Mouse (Mus musculus): ENCODE data around the gene Trex1. TPM values are rescaled to one million over a fixed set of nuclear protein-coding genes. Genes with fewer than 3 reads are reported as not detected.

Trex1 gene
- polyA plus RNA-seq, 1 experiment from 2014 or later, result 16.1 TPM

GRCm38 (mm10) chr9:109051651-109052489 is 7.7 kb downstream of the Trex1 start:
- Histone ChIP-seq H3K4me1 (replicated peaks; ENCODE audit: control insufficient read depth, insufficient read depth, low read length) (peaks cover 3% of the 10 kb centered on the region; the same call in 1 of the 2 replicates), H3K36me3 (ENCODE audit: control insufficient read depth, insufficient read depth) (peaks cover 32% of the 10 kb centered on the region), H3K27me3 (replicated peaks; ENCODE audit: control insufficient read depth, insufficient read depth, low read length) (no peaks in the 10 kb centered on the region), H3K27ac (ENCODE audit: low read depth, low read length) (no peak overlapping the region), H3K4me3 (ENCODE audit: low read depth, low read length) (no peak overlapping the region), H3K9me3 (ENCODE audit: control insufficient read depth) (no peaks in the 10 kb centered on the region), H3K9ac (ENCODE audit: low read depth, low read length) (no peak overlapping the region), H3K4me2 (replicated peaks; ENCODE audit: low read depth) (no peak overlapping the region)
- no peak for TF ChIP-seq CTCF (IDR thresholded peaks at IDR 0.05; ENCODE audit: low read depth)
- WGBS, result 90% methylated on average over 10 of the region's 10 CpGs
- ATAC-seq, result no peak

GRCm38 (mm10) chr9:109051011-109051501 is 8.5 kb downstream of the Trex1 start:
- Histone ChIP-seq H3K4me2 (replicated peaks; ENCODE audit: low read depth) (no peak overlapping the region), H3K4me1 (replicated peaks; ENCODE audit: control insufficient read depth, insufficient read depth, low read length) (peaks cover 3% of the 10 kb centered on the region; the same call in 1 of the 2 replicates), H3K9ac (ENCODE audit: low read depth, low read length) (no peak overlapping the region), H3K36me3 (ENCODE audit: control insufficient read depth, insufficient read depth) (peaks cover 24% of the 10 kb centered on the region), H3K4me3 (ENCODE audit: low read depth, low read length) (no peak overlapping the region), H3K9me3 (ENCODE audit: control insufficient read depth) (no peaks in the 10 kb centered on the region), H3K27ac (ENCODE audit: low read depth, low read length) (no peak overlapping the region), H3K27me3 (replicated peaks; ENCODE audit: control insufficient read depth, insufficient read depth, low read length) (no peaks in the 10 kb centered on the region)
- no peak for ATAC-seq
- no peak for TF ChIP-seq CTCF (IDR thresholded peaks at IDR 0.05; ENCODE audit: low read depth)
- 87% methylated on average over 13 of the region's 13 CpGs for WGBS

- ATAC-seq, result no peak
These were observed 8.9 kb downstream of the Trex1 start for GRCm38 (mm10) chr9:109050674-109050997.

GRCm38 (mm10) chr9:109049996-109050673 is 9.4 kb downstream of the Trex1 start:
- peaks cover 21% of the 10 kb centered on the region for H3K36me3 ChIP-seq (ENCODE audit: control insufficient read depth, insufficient read depth)
- H3K4me3 ChIP-seq (ENCODE audit: low read depth, low read length), result no peak overlapping the region
- no peak overlapping the region for H3K4me2 ChIP-seq (replicated peaks; ENCODE audit: low read depth)
- H3K9me3 ChIP-seq (ENCODE audit: control insufficient read depth), result no peaks in the 10 kb centered on the region
- ATAC-seq, result 0 out of 2 replicates have a peak, but pooled peaks have one; percentile 7
- no peaks in the 10 kb centered on the region for H3K27me3 ChIP-seq (replicated peaks; ENCODE audit: control insufficient read depth, insufficient read depth, low read length)
- WGBS, result 65% methylated on average over 9 of the region's 9 CpGs
- TF ChIP-seq CTCF (IDR thresholded peaks at IDR 0.05; ENCODE audit: low read depth), result no peak
- H3K27ac ChIP-seq (ENCODE audit: low read depth, low read length), result no peak overlapping the region
- no peaks in the 10 kb centered on the region for H3K4me1 ChIP-seq (replicated peaks; ENCODE audit: control insufficient read depth, insufficient read depth, low read length)
- no peak overlapping the region for H3K9ac ChIP-seq (ENCODE audit: low read depth, low read length)

More at GRCm38 (mm10) chr9:109050674-109050997, 8.9 kb downstream of the Trex1 start:
- TF ChIP-seq CTCF (IDR thresholded peaks at IDR 0.05; ENCODE audit: low read depth), result no peak
- peaks cover 3% of the 10 kb centered on the region; the same call in 1 of the 2 replicates for H3K4me1 ChIP-seq (replicated peaks; ENCODE audit: control insufficient read depth, insufficient read depth, low read length)
- H3K9me3 ChIP-seq (ENCODE audit: control insufficient read depth), result no peaks in the 10 kb centered on the region
- H3K27ac ChIP-seq (ENCODE audit: low read depth, low read length), result no peak overlapping the region
- no peak overlapping the region for H3K4me2 ChIP-seq (replicated peaks; ENCODE audit: low read depth)
- H3K4me3 ChIP-seq (ENCODE audit: low read depth, low read length), result no peak overlapping the region
- H3K27me3 ChIP-seq (replicated peaks; ENCODE audit: control insufficient read depth, insufficient read depth, low read length), result no peaks in the 10 kb centered on the region
- peaks cover 21% of the 10 kb centered on the region for H3K36me3 ChIP-seq (ENCODE audit: control insufficient read depth, insufficient read depth)
- H3K9ac ChIP-seq (ENCODE audit: low read depth, low read length), result no peak overlapping the region
- WGBS, result 67% methylated on average over 3 of the region's 3 CpGs

- TF ChIP-seq CTCF (IDR thresholded peaks at IDR 0.05; ENCODE audit: low read depth), result no peak
- WGBS, result 65% methylated on average over 7 of the region's 7 CpGs
These were observed 10.2 kb downstream of the Trex1 start for GRCm38 (mm10) chr9:109049316-109049715.

GRCm38 (mm10) chr9:109046306-109046705 is 13.2 kb downstream of the Trex1 start:
- peaks cover 7% of the 10 kb centered on the region for H3K36me3 ChIP-seq (ENCODE audit: control insufficient read depth, insufficient read depth)
- no peak overlapping the region for H3K4me3 ChIP-seq (ENCODE audit: low read depth, low read length)
- no peak overlapping the region for H3K27ac ChIP-seq (ENCODE audit: low read depth, low read length)
- H3K4me2 ChIP-seq (replicated peaks; ENCODE audit: low read depth), result no peak overlapping the region
- WGBS, result 44% methylated on average over 5 of the region's 5 CpGs
- no peaks in the 10 kb centered on the region for H3K9me3 ChIP-seq (ENCODE audit: control insufficient read depth)
- 0 out of 2 replicates have a peak, but pooled peaks cover 2% of the 10 kb centered on the region for H3K4me1 ChIP-seq (replicated peaks; ENCODE audit: control insufficient read depth, insufficient read depth, low read length)
- ATAC-seq, result peak; percentile 49; the same call in 1 of the 2 replicates
- TF ChIP-seq CTCF (IDR thresholded peaks at IDR 0.05; ENCODE audit: low read depth), result peak; percentile 84
- H3K9ac ChIP-seq (ENCODE audit: low read depth, low read length), result no peak overlapping the region
- no peaks in the 10 kb centered on the region for H3K27me3 ChIP-seq (replicated peaks; ENCODE audit: control insufficient read depth, insufficient read depth, low read length)

More at GRCm38 (mm10) chr9:109049316-109049715, 10.2 kb downstream of the Trex1 start:
- no peaks in the 10 kb centered on the region for H3K27me3 ChIP-seq (replicated peaks; ENCODE audit: control insufficient read depth, insufficient read depth, low read length)
- ATAC-seq, result no peak
- H3K9ac ChIP-seq (ENCODE audit: low read depth, low read length), result no peak overlapping the region
- no peak overlapping the region for H3K4me3 ChIP-seq (ENCODE audit: low read depth, low read length)
- no peak overlapping the region for H3K27ac ChIP-seq (ENCODE audit: low read depth, low read length)
- H3K36me3 ChIP-seq (ENCODE audit: control insufficient read depth, insufficient read depth), result peaks cover 21% of the 10 kb centered on the region
- H3K4me1 ChIP-seq (replicated peaks; ENCODE audit: control insufficient read depth, insufficient read depth, low read length), result no peaks in the 10 kb centered on the region
- no peak overlapping the region for H3K4me2 ChIP-seq (replicated peaks; ENCODE audit: low read depth)
- no peaks in the 10 kb centered on the region for H3K9me3 ChIP-seq (ENCODE audit: control insufficient read depth)

Data from intestine, postnatal 0 days (tissue).